Mouse (Mus musculus) forebrain, postnatal 0 days (tissue): ENCODE data around the gene Cdk12. TPM values are rescaled to one million over a fixed set of nuclear protein-coding genes. Genes with fewer than 3 reads are reported as not detected.

Experiments used
- ATAC-seq: fragments of 200-750 bp; cut with Nextera tagmentation; 2 replicates; pipeline ENCODE4 v1.8.0; 2017; ENCODE audit warnings: mild to moderate bottlenecking, moderate library complexity
- DNase-seq: peaks from one replicate; pipeline ENCODE4 v3.0.0-alpha.2; 2015
- H3K27ac ChIP-seq: fragments of 300-500 bp; sonication (generic); 2 replicates; pipeline ENCODE4 v1.5.1; 2014; ENCODE audit warnings: low read depth, mild to moderate bottlenecking, antibody characterized with exemption, low read length, moderate library complexity, mixed read lengths
- H3K27me3 ChIP-seq: fragments of 300-500 bp; sonication (generic); 2 replicates; pipeline ENCODE4 v1.6.1; 2014; ENCODE audit warnings: mild to moderate bottlenecking, low read length, mixed read lengths; ENCODE audit not compliant: insufficient read depth
- H3K36me3 ChIP-seq: fragments of 300-500 bp; sonication (generic); 2 replicates; pipeline ENCODE4 v1.6.1; 2014; ENCODE audit warnings: mild to moderate bottlenecking, moderate library complexity; ENCODE audit not compliant: insufficient read depth
- H3K4me1 ChIP-seq: fragments of 300-500 bp; sonication (generic); 2 replicates; pipeline ENCODE4 v1.6.1; 2014; ENCODE audit warnings: antibody characterized with exemption; ENCODE audit not compliant: insufficient read depth
- H3K4me2 ChIP-seq: fragments of 300-500 bp; sonication (generic); 2 replicates; pipeline ENCODE4 v1.6.1; 2014; ENCODE audit warnings: low read depth, mild to moderate bottlenecking, moderate library complexity
- H3K4me3 ChIP-seq: fragments of 300-500 bp; sonication (generic); 2 replicates; pipeline ENCODE4 v1.5.1; 2014; ENCODE audit warnings: low read depth, low read length, mixed read lengths
- H3K9ac ChIP-seq: fragments of 300-500 bp; sonication (generic); 2 replicates; pipeline ENCODE4 v1.6.1; 2014; ENCODE audit warnings: mild to moderate bottlenecking
- H3K9me3 ChIP-seq: fragments of 300-500 bp; sonication (generic); 2 replicates; pipeline ENCODE4 v1.6.1; 2016; ENCODE audit warnings: low read length
- CTCF ChIP-seq: sonication (generic); IDR thresholded peaks from 2 replicates; pipeline ENCODE4 v1.5.1; 2016; ENCODE audit warnings: antibody characterized with exemption, control low read depth, low read depth
- WGBS: fragments of 180-500 bp; shearing (Covaris S2); extraction: QIAGEN DNeasy Blood & Tissue Kit; methylation state at CpG from one replicate; pipeline ENCODE4 v1.1.7; 2014; 5-methylcytosine and 5-hydroxymethylcytosine counted together
- microRNA-seq, 2 experiments: library from miRNA; unstranded; fragments of <30 nt; microRNA quantifications; one replicate each; pipeline ENCODE4; 2016
- polyA plus RNA-seq: library from polyadenylated mRNA; unstranded; fragments of >200 nt; fragmentation: Nextera tagmentation; extraction: Ambion mirVana; gene quantifications from 2 replicates; pipeline ENCODE4 v1.2.1, GENCODE M21; 2015
- total RNA-seq: library from RNA; depleted of rRNA; stranded (reverse); fragments of >200 nt; gene quantifications from 2 replicates; pipeline ENCODE4 v1.2.3, GENCODE M21; 2014; rRNA removed

The Cdk12 gene
- total and polyA plus RNA-seq, 2 experiments from 2014 or later: 4.5 to 35.5 TPM

- under 1% methylated on average over 22 of the region's 22 CpGs for WGBS
- peak overlapping the region; percentile 95 for H3K27ac ChIP-seq
- DNase-seq (no peak), ATAC-seq (no peak)
- H3K4me2 ChIP-seq: peak overlapping the region; percentile 45
- no peak for TF ChIP-seq CTCF
- peaks cover 28% of the 10 kb centered on the region for H3K27me3 ChIP-seq
- peak overlapping the region; percentile 84 for H3K9ac ChIP-seq
- peaks cover 9% of the 10 kb centered on the region for H3K36me3 ChIP-seq
- H3K9me3 ChIP-seq: no peaks in the 10 kb centered on the region
- peaks cover 8% of the 10 kb centered on the region; the same call in 1 of the 2 replicates for H3K4me1 ChIP-seq
- H3K4me3 ChIP-seq: peak overlapping the region; percentile 54
Observed at GRCm38 (mm10) chr11:98325821-98326218, 123.0 kb downstream of the Cdk12 start.

- peaks cover 9% of the 10 kb centered on the region for H3K36me3 ChIP-seq
- no peak for ATAC-seq
- peaks cover 4% of the 10 kb centered on the region; the same call in 1 of the 2 replicates for H3K4me1 ChIP-seq
- no peaks in the 10 kb centered on the region for H3K9me3 ChIP-seq
- no peak for TF ChIP-seq CTCF
- peak overlapping the region; percentile 95 for H3K27ac ChIP-seq
- 6% methylated on average over 19 of the region's 19 CpGs for WGBS
- peak overlapping the region; percentile 54 for H3K4me3 ChIP-seq
- peak overlapping the region; percentile 84 for H3K9ac ChIP-seq
- peaks cover 31% of the 10 kb centered on the region for H3K27me3 ChIP-seq
- no peak for DNase-seq
- H3K4me2 ChIP-seq: peak overlapping the region; percentile 45
Observed at GRCm38 (mm10) chr11:98326741-98327135, 123.9 kb downstream of the Cdk12 start.

DNA sequence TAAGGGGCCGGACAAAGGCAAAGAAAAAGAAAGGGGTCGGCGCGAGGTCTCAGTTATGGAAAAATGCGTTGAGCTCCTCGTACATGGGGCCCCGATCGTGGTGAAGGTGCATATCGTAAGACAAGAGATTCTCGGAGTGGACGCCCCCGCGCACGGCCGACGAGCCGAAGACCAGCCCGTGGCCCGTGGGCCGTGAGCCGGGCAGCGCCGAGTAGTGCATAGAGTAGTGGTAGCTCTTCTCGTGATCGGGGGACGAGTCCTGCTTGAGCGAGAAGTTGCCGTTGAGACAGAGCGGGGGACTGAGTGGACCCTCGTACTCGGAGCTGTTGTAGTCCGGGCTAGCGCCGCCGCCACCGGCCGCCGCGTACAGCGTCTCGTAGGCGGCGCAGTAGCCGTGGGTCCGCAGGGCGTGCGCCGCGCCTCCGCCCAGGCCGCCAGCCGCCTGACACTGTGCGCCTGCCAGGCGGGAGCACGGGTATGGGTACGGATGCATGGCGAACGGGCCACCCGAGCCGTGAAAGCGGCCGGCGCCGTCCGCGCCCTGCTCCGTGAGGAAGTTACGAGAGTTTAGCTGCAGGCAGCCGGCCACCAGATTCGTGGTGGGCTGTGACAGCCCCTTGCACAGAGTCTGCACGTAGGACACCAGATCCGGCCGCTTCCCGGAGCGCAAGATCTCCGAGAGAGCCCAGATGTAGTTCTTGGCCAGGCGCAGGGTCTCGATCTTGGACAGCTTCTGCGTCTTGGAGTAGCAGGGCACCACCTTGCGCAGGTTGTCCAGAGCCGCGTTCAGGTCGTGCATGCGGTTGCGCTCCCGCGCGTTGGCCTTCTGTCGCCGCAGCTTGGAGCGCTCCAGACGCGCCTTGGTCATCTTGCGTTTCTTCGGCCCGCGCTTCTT lies 124.5 kb downstream of the Cdk12 start:
- no peak for TF ChIP-seq CTCF
- ATAC-seq: no peak
- Histone ChIP-seq H3K27ac (peak overlapping the region; percentile 95), H3K27me3 (peaks cover 31% of the 10 kb centered on the region), H3K4me2 (peak overlapping the region; percentile 45), H3K36me3 (peaks cover 9% of the 10 kb centered on the region), H3K4me3 (peak overlapping the region; percentile 54), H3K4me1 (peaks cover 3% of the 10 kb centered on the region; the same call in 1 of the 2 replicates), H3K9me3 (no peaks in the 10 kb centered on the region), H3K9ac (peak overlapping the region; percentile 84)
- WGBS: 3% methylated on average over 97 of the region's 97 CpGs
- DNase-seq: peak; percentile 66

DNA sequence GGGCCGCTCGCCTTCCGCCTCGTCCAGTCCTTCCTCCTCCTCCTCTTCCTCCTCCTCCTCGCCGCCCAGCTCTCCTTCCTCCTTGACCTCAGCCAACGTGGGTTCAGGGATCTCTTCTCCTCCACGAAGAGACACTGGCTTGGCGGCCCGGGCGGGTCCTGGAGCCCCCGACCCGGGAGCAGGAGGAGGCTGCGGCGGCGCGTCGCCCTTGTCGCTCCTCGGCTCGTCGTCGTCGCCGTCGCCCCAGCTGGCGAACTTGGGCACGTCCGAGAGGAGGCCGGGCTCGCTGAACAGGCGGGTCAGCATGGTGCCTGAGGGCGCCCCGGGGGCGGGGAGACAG lies 125.1 kb downstream of the Cdk12 start:
- no peak for TF ChIP-seq CTCF
- Histone ChIP-seq H3K9me3 (no peaks in the 10 kb centered on the region), H3K4me2 (peak overlapping the region; percentile 45), H3K36me3 (peaks cover 9% of the 10 kb centered on the region), H3K4me1 (peaks cover 3% of the 10 kb centered on the region; the same call in 1 of the 2 replicates), H3K27ac (peak overlapping the region; percentile 95), H3K9ac (peak overlapping the region; percentile 84), H3K27me3 (peaks cover 28% of the 10 kb centered on the region), H3K4me3 (peak overlapping the region; percentile 54)
- WGBS: under 1% methylated on average over 30 of the region's 35 CpGs
- ATAC-seq (no peak), DNase-seq (no peak)

Small RNA genes within 50 kb of the gene (microRNA-seq; reads per million reads assigned to microRNA genes)
- gene Gm27399 (0 reads per million in 2 experiments), gene Mir5119 (0 reads per million in 2 experiments)

Other genes with a start within 250 kb of the Cdk12 start
- gene Plxdc1, start 216.6 kb upstream of the Cdk12 start, total RNA-seq: 0.54 and 1.5 TPM in 2 replicates
- 1.6 and 3.5 TPM in 2 replicates for gene Plxdc1, start 216.6 kb upstream of the Cdk12 start, polyA plus RNA-seq
- gene Arl5c, start 206.9 kb upstream of the Cdk12 start, total RNA-seq: 3.7 and 5.2 TPM in 2 replicates
- gene Arl5c, start 206.9 kb upstream of the Cdk12 start, polyA plus RNA-seq: 3.0 and 4.2 TPM in 2 replicates
- gene Cacnb1, start 180.0 kb upstream of the Cdk12 start, total RNA-seq: 64.1 and 76.4 TPM in 2 replicates
- 49.4 and 57.2 TPM in 2 replicates for gene Cacnb1, start 180.0 kb upstream of the Cdk12 start, polyA plus RNA-seq
- 793 and 1,371 TPM in 2 replicates for gene Rpl19, start 176.3 kb upstream of the Cdk12 start, total RNA-seq
- gene Rpl19, start 176.3 kb upstream of the Cdk12 start, polyA plus RNA-seq: 687 and 897 TPM in 2 replicates
- 2.8 and 3.8 TPM in 2 replicates for gene Stac2, start 149.6 kb upstream of the Cdk12 start, total RNA-seq
- 2.0 and 2.1 TPM in 2 replicates for gene Stac2, start 149.6 kb upstream of the Cdk12 start, polyA plus RNA-seq
- 22.9 and 23.4 TPM in 2 replicates for gene Fbxl20, start 52.7 kb upstream of the Cdk12 start, total RNA-seq
- 9.1 and 12.5 TPM in 2 replicates for gene Fbxl20, start 52.7 kb upstream of the Cdk12 start, polyA plus RNA-seq
- gene Med1, start 9.8 kb upstream of the Cdk12 start, total RNA-seq: 30.2 and 35.5 TPM in 2 replicates
- 44.9 and 56.4 TPM in 2 replicates for gene Med1, start 9.8 kb upstream of the Cdk12 start, polyA plus RNA-seq
- gene Neurod2, start 126.6 kb downstream of the Cdk12 start, total RNA-seq: 133 and 140 TPM in 2 replicates
- 74.9 and 77.3 TPM in 2 replicates for gene Neurod2, start 126.6 kb downstream of the Cdk12 start, polyA plus RNA-seq
- gene Ppp1r1b, start 145.3 kb downstream of the Cdk12 start, total RNA-seq: 19.4 and 32.5 TPM in 2 replicates
- 91.4 and 121 TPM in 2 replicates for gene Ppp1r1b, start 145.3 kb downstream of the Cdk12 start, polyA plus RNA-seq
- gene Stard3, start 155.3 kb downstream of the Cdk12 start, total RNA-seq: 36.2 and 39.4 TPM in 2 replicates
- gene Stard3, start 155.3 kb downstream of the Cdk12 start, polyA plus RNA-seq: 31.6 and 32.2 TPM in 2 replicates
- 0.23 TPM in 1 of 2 replicates, not detected in the other for gene Tcap, start 180.8 kb downstream of the Cdk12 start, total RNA-seq
- gene Tcap, start 180.8 kb downstream of the Cdk12 start, polyA plus RNA-seq: not detected in 2 replicates
- gene Pnmt, start 183.4 kb downstream of the Cdk12 start, total RNA-seq: 1.0 and 1.8 TPM in 2 replicates
- gene Pnmt, start 183.4 kb downstream of the Cdk12 start, polyA plus RNA-seq: 1.7 and 3.5 TPM in 2 replicates
- 10.9 and 11.0 TPM in 2 replicates for gene Pgap3, start 197.4 kb downstream of the Cdk12 start, total RNA-seq
- 7.1 and 7.6 TPM in 2 replicates for gene Pgap3, start 197.4 kb downstream of the Cdk12 start, polyA plus RNA-seq
- 3.8 and 4.9 TPM in 2 replicates for gene Erbb2, start 209.4 kb downstream of the Cdk12 start, total RNA-seq
- gene Erbb2, start 209.4 kb downstream of the Cdk12 start, polyA plus RNA-seq: 2.4 and 3.7 TPM in 2 replicates
- gene Mien1, start 235.9 kb downstream of the Cdk12 start, total RNA-seq: 73.1 and 105 TPM in 2 replicates
- 272 and 326 TPM in 2 replicates for gene Mien1, start 235.9 kb downstream of the Cdk12 start, polyA plus RNA-seq
- gene Grb7, start 243.3 kb downstream of the Cdk12 start, total RNA-seq: 1.2 and 2.1 TPM in 2 replicates
- 0.88 and 1.3 TPM in 2 replicates for gene Grb7, start 243.3 kb downstream of the Cdk12 start, polyA plus RNA-seq